Mouse (Mus musculus) bone marrow, adult 2 months (tissue): ENCODE results near the gene Btg1.

Experiments
- CTCF ChIP-seq: fragments of 200-500 bp; IDR thresholded peaks from 2 replicates; pipeline ENCODE4 v1.5.1; 2011; ENCODE audit warnings: low read length, control low read depth; ENCODE audit not compliant: control insufficient read depth, insufficient read depth
- POLR2A ChIP-seq: fragments of 200-500 bp; IDR thresholded peaks from 2 replicates; pipeline ENCODE4 v1.6.1; 2011; ENCODE audit warnings: low read depth, mild to moderate bottlenecking, control low read depth, low read length, borderline replicate concordance; ENCODE audit not compliant: control insufficient read depth

DNA sequence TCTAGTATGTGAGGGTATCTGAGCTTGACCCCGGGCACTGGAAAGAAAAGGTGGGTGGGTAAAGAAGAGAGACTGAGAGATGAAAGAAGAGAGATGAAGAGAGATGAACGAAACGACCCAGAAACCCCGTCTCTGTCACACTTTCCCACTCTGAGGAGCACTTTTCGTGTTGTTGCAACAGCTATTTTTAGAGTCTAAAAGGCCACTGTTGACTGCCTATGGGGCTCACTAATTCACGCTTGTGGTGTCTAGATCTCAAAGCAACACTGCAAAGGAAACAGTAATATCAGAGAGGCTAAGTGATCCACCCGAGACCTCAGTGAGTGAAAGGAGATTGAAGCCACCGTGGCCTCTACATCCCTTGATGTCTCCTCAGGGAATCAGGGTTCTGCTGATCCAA is 47.3 kb upstream of the Btg1 start:
- TF ChIP-seq POLR2A = no peak
- no peak for TF ChIP-seq CTCF
